Mouse (Mus musculus) C2C12 (cell line): ENCODE data around the gene Mocs1. TPM values are rescaled to one million over a fixed set of nuclear protein-coding genes. Genes with fewer than 3 reads are reported as not detected.

Experiments
- H3K27me3 ChIP-seq: one replicate; pipeline ENCODE4 v1.6.1; 2011; ENCODE audit not compliant: control insufficient read depth, insufficient read depth, insufficient read length
- H3K36me3 ChIP-seq: one replicate; pipeline ENCODE4 v1.6.1; 2011; ENCODE audit not compliant: control insufficient read depth, insufficient read depth
- H3K4me3 ChIP-seq: one replicate; pipeline ENCODE4 v1.5.1; 2011; ENCODE audit warnings: mild to moderate bottlenecking, control low read depth; ENCODE audit not compliant: poor library complexity, insufficient read depth, severe bottlenecking
- H3K79me2 ChIP-seq: one replicate; pipeline ENCODE4 v1.6.1; 2011; ENCODE audit not compliant: control insufficient read depth, insufficient read depth
- H3K79me3 ChIP-seq: one replicate; pipeline ENCODE4 v1.6.1; 2011; ENCODE audit warnings: low read depth, control low read depth
- H3ac ChIP-seq: one replicate; pipeline ENCODE3; 2011; ENCODE audit warnings: low read depth; ENCODE audit not compliant: control insufficient read depth, insufficient read length
- CEBPB ChIP-seq: IDR thresholded peaks from one replicate; pipeline ENCODE4 v1.6.1; 2011; ENCODE audit warnings: low read depth, mild to moderate bottlenecking, control low read depth, moderate library complexity
- CTCF ChIP-seq: IDR thresholded peaks from one replicate; pipeline ENCODE4 v1.5.1; 2011; ENCODE audit not compliant: control insufficient read depth, insufficient read depth, insufficient read length
- FOSL1 ChIP-seq: IDR thresholded peaks from one replicate; pipeline ENCODE4 v1.8.0; 2011; ENCODE audit warnings: mild to moderate bottlenecking, low read length; ENCODE audit not compliant: poor library complexity, insufficient read depth, severe bottlenecking
- MAX ChIP-seq: IDR thresholded peaks from one replicate; pipeline ENCODE4 v1.6.1; 2011; ENCODE audit warnings: mild to moderate bottlenecking, control low read depth
- MYOD1 ChIP-seq: IDR thresholded peaks from one replicate; pipeline ENCODE4 v1.6.1; 2011; ENCODE audit warnings: low read depth; ENCODE audit not compliant: control insufficient read depth, insufficient read length
- MYOG ChIP-seq: IDR thresholded peaks from one replicate; pipeline ENCODE4 v1.6.1; 2011; ENCODE audit not compliant: control insufficient read depth, insufficient read length; ENCODE audit errors: extremely low read depth
- USF1 ChIP-seq: IDR thresholded peaks from one replicate; pipeline ENCODE4 v1.6.1; 2011; ENCODE audit warnings: low read depth, mild to moderate bottlenecking, control low read depth, moderate library complexity
- polyA plus RNA-seq: library from polyadenylated mRNA; unstranded; fragments of >200 nt; fragmentation: generic; extraction: Trizol; gene quantifications from one replicate; pipeline ENCODE4 v1.2.1, GENCODE M21; 2012; ENCODE audit warnings: missing spikeins

Gene Mocs1
- polyA plus RNA-seq, 1 experiment: 13.7 TPM

- H3ac ChIP-seq: no peak overlapping the region
- H3K4me3 ChIP-seq: no peak overlapping the region
- no peak for TF ChIP-seq MAX
- peak; percentile 67 for TF ChIP-seq USF1
- TF ChIP-seq CTCF: no peak
- no peak for TF ChIP-seq MYOG
- no peaks in the 10 kb centered on the region for H3K79me2 ChIP-seq
- H3K36me3 ChIP-seq: no peaks in the 10 kb centered on the region
- H3K27me3 ChIP-seq: no peaks in the 10 kb centered on the region
- H3K79me3 ChIP-seq: no peaks in the 10 kb centered on the region
Measured at GRCm38 (mm10) chr17:49416228-49416627, 11.9 kb upstream of the Mocs1 start.

GRCm38 (mm10) chr17:49419813-49420212, 8.3 kb upstream of the Mocs1 start:
- no peaks in the 10 kb centered on the region for H3K79me3 ChIP-seq
- no peak for TF ChIP-seq MYOG
- TF ChIP-seq FOSL1: no peak
- TF ChIP-seq CEBPB: no peak
- no peak for TF ChIP-seq MAX
- no peak for TF ChIP-seq CTCF
- TF ChIP-seq MYOD1: no peak
- TF ChIP-seq USF1: no peak
- no peak overlapping the region for H3ac ChIP-seq
- no peaks in the 10 kb centered on the region for H3K36me3 ChIP-seq
- H3K79me2 ChIP-seq: no peaks in the 10 kb centered on the region
- H3K27me3 ChIP-seq: no peaks in the 10 kb centered on the region
- H3K4me3 ChIP-seq: no peak overlapping the region

DNA sequence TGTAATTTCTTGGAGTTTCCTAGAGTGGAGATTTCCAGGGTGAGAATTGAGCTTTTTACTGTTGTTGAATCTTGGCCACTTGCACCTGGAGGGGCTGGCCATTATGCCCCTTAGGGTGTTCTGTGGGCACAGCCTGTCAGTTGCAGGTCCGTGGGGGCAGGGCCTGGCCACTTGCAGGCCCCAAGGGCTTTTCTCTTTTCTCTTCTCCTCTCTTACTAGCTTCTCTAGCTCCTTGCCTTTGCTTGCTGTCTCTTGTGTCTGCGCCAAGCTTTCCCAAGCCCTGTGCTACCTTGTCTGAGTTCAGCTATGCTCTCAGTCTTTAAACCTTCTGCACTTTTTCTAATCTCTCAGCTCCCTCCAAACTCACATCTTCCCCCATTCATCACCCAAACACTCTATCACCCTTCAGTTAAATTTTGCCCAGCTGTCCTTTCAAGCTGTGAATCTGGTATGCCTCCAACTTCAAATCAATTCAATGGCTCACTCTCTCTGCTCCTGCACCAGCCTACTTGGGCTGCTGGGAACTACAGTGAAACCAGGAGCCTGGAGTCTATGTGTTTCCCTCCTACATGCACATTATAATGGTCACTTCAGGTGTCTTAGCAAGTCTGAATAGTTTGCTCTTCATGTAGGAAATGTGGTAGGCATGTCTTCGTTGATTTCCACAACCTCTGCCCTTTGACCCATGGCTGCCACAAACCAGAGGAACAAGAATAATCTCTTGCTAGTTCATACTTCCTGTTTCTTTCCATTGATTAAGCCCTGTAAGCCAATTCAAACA, 5.7 kb upstream of the Mocs1 start:
- no peak for TF ChIP-seq MYOD1
- no peak for TF ChIP-seq MYOG
- no peak for TF ChIP-seq USF1
- no peak for TF ChIP-seq FOSL1
- TF ChIP-seq CTCF: no peak
- no peak for TF ChIP-seq MAX
- no peak for TF ChIP-seq CEBPB
- Histone ChIP-seq H3K27me3 (no peaks in the 10 kb centered on the region), H3K36me3 (no peaks in the 10 kb centered on the region), H3K79me2 (no peaks in the 10 kb centered on the region), H3K79me3 (no peaks in the 10 kb centered on the region), H3ac (no peak overlapping the region), H3K4me3 (no peak overlapping the region)

DNA sequence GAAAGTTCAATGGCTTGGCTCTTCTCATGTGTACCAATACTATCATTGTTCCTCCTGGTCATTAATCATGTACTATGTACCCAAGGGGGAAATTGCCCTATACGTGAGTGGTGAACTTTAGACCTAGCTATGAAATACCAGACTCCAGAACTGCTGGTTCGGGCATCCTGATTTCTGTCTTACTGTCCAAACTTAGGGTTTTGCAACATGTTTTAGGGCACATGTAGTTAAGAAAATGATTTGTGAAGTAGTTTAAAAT, 5.2 kb upstream of the Mocs1 start:
- TF ChIP-seq USF1 (no peak), CEBPB (no peak), CTCF (no peak), MYOD1 (no peak), MYOG (no peak), MAX (no peak), FOSL1 (no peak)
- no peaks in the 10 kb centered on the region for H3K36me3 ChIP-seq
- H3K4me3 ChIP-seq: no peak overlapping the region
- H3K79me2 ChIP-seq: no peaks in the 10 kb centered on the region
- no peak overlapping the region for H3ac ChIP-seq
- no peaks in the 10 kb centered on the region for H3K27me3 ChIP-seq
- H3K79me3 ChIP-seq: no peaks in the 10 kb centered on the region

- TF ChIP-seq CTCF: no peak
- no peak for TF ChIP-seq MAX
- no peak for TF ChIP-seq MYOD1
- no peak for TF ChIP-seq MYOG
- TF ChIP-seq CEBPB: no peak
- no peak for TF ChIP-seq USF1
- TF ChIP-seq FOSL1: no peak
- no peaks in the 10 kb centered on the region for H3K27me3 ChIP-seq
- no peak overlapping the region for H3ac ChIP-seq
- H3K79me2 ChIP-seq: peaks cover 6% of the 10 kb centered on the region
- H3K4me3 ChIP-seq: no peak overlapping the region
- H3K36me3 ChIP-seq: no peaks in the 10 kb centered on the region
- peaks cover 2% of the 10 kb centered on the region for H3K79me3 ChIP-seq
Measured at GRCm38 (mm10) chr17:49423872-49424271, 4.3 kb upstream of the Mocs1 start.

- Histone ChIP-seq H3ac (no peak overlapping the region), H3K27me3 (no peaks in the 10 kb centered on the region), H3K36me3 (no peaks in the 10 kb centered on the region), H3K79me2 (peaks cover 16% of the 10 kb centered on the region), H3K79me3 (peaks cover 2% of the 10 kb centered on the region), H3K4me3 (no peak overlapping the region)
- TF ChIP-seq CTCF (peak; percentile 3), MYOD1 (no peak)
Measured at GRCm38 (mm10) chr17:49427631-49428238, 427 bp upstream of the Mocs1 start.
